Mouse (Mus musculus) cerebellum, adult 18-20 months (tissue): Measurements from ENCODE around the gene 1700017D01Rik.
"Not testable (repeated sequence)": the region's sequence is repeated elsewhere in the genome, so short reads cannot be mapped to it uniquely, and the experiment has no call there.

Experiments used
- DNase-seq, 2 experiments: peaks; one replicate each; pipeline ENCODE4 v3.0.0; 2021

The 1700017D01Rik gene

DNA sequence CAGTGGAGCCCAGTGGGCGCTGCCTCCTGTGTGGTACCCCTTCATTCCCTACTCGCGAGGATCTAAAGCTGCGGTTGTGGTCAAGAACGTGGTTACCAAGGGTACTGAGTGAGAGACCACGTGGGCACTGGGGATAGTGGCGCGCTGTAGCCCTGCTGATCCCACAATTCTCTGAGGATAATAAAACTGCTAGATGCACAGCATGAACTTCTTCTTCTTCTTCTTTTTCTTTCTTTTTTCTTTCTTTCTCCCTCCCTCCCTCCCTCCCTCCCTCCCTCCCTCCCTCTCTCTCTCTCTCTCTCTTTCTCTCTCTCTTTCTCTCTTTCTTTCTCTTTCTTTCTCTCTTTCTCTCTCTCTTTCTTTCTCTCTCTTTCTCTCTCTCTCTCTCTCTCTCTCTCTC is at the start of gene 1700017D01Rik:
Gene 1700017D01Rik (minus strand): TSS at position 101 of the 400 bp plus-strand sequence.
- not testable (repeated sequence) for DNase-seq

DNA sequence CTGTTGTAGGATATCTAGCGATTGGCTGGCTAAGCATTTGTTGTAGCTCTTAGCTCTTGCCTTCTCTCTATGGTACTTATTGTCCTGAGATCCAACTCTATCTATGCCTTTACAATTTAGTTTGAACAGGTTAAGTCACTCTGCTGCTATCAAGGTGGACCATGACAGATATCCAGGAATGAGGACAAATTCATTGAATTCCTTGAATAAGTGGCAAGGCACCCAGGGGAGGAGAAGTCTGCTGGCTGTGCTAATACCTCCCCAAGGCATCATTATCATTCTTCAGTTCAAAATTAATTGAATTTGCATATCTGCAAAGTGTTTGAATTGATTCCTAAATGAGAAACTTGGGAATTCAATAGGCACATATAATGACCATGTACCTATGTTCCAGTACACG is 46.8 kb upstream of the 1700017D01Rik start:
- no peak for DNase-seq

DNA sequence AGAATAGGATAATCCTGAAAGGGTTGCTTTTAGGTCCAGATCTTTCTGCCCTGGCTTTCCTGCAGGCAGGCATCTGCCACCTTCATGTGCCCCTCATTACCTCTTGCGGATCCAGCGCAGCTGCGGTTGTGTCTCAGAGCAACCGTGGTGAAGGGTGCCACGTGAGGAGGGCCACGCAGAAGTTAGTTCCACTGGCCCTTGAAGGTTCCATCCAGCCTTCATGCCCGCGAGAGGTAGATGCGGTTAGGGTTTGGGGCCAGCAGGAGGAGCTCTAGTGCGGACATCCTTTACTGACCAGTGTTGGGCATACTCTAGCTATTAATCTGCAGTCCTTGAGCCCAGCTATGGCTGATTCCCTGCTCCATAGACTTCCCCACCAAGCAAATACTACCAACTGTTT is 34.5 kb upstream of the 1700017D01Rik start, which contains the start of gene 1700025F22Rik:
Gene 1700025F22Rik (minus strand): TSS at position 149 of the 400 bp plus-strand sequence.
- no peak for DNase-seq

DNA sequence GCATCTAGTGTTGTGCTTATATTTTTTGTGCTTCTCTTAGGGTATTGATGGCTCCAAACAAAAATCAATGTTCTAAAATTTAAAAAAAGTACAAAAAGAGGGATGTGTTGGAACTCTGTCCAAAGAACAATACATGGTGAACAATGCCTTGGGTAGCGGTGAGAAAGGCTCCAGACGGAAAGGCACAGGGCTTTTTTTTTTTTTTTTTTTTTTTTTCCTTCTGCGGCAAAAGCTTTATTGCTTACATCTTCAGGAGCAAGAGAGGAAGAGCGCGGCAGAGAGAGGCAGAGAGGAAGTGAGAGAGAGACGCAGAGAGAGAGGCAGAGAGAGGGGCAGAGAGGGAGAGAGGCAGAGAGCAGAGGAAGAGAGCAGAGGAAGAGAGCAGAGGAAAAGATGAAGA is 27.2 kb upstream of the 1700017D01Rik start:
- DNase-seq, result not testable (repeated sequence)

DNA sequence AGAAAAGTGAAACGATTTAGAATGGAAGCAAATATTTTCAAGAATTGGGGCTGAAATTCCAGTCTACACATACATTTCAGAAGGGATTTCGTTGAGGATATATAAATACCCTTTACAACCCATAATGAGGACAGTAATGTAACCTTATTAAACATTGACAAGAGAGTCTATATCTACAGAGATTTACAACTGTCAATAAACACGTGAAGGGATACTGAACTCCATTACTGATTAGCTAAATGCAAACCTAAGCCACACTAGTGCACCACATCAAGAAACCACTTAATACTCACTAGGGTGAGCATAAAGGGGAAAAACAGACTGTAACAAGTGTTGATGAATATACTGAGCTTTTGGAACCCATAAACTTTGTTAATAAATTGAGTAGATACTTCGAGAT is 4.7 kb upstream of the 1700017D01Rik start:
- DNase-seq, result no peak

DNA sequence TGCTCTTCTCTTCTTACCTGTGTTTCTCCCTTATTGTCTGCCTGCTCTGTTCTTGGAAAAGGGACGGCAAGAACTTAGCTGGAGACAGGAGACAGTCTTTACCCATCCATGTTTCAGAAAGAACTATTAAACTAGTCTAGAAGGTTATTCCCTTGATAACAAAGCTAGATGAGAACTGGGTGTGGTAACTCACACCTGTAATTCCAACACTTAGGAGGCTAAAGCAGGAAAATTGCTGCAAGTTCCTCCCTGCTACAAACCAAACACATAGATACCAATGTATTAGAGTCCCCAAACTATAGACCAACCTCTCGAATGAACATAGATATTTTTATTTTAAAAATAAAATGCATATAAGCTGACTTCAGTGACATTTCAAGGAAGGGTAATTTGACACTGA is 4.2 kb upstream of the 1700017D01Rik start:
- DNase-seq, result no peak

DNA sequence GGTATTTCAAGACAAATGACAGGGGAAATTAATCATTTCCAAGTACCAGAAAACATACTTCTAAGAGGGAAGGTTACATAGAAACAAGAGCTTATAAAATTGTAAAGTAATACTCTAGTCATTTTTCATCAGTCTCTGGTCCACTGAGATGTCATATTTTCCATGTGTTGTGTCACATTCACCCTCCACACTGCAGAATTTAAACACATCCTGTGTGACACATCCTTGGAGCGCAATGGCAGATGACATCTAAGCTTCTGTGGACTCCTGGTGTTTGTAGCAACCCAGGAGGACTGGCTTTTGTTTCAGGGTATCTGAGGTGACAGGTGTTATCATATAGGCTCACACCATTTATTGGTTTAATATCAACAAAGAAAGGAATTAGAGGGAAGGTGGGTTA is 974 bp downstream of the 1700017D01Rik start:
- no peak for DNase-seq

DNA sequence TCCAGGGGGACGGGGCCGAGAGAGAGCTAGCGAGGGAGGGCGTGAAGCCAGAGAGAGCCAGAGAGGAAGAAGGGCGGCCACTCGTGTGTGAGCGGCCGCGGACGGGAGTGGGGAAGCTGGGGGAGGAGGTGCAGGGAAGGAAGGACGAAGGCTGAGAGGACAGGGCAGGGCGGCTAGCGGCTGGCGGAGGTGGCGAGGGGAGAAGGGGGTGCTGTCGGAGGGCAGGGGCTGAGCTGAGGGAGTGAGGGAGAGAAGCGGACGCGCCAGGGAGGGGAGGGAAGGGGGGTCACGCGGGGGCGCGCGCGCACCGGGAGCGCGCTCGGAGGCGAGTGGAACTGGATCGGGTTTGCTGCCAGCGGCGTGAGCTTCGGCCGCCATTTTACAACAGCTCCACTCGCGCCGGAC is 9.7 kb downstream of the 1700017D01Rik start:
- peak; percentile 20 to 22 for DNase-seq

DNA sequence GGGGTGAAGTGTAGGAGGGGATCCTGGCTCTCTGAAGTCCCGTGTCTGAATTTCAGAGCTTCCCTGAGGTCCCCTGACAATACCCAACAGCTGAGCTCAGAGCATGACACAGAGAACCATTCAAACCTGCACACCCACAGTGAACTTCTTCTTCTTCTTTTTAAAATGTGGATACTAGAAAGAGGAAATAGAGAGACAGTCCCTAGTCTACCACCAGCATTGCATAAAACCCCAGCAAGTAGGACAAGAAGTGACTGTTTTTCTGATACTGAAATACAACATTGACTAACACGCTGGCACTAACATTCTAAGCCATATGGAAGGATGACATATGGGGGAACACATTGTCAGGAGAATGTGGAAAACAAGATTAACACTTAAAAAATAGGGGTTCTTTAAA is 11.3 kb downstream of the 1700017D01Rik start:
- DNase-seq, result no peak

DNA sequence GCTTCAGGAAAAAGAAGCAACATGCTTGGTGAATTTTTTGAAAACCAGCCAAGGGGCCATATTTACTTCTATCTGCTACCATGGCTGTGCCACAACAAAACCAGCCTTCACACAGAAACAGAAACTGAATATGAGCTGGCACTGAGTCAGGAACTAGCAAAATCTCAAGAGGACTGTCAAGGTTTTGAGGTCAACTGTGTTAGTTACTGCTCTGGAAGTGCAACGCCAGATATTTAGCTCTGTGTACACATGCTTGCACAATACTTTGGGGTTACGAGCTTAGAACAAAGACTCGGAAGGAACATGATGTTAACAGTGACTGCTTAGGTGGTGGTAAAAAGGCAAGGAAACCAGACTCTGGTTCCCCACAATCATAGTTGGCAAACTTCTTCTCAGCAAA is 22.9 kb downstream of the 1700017D01Rik start:
- no peak for DNase-seq

DNA sequence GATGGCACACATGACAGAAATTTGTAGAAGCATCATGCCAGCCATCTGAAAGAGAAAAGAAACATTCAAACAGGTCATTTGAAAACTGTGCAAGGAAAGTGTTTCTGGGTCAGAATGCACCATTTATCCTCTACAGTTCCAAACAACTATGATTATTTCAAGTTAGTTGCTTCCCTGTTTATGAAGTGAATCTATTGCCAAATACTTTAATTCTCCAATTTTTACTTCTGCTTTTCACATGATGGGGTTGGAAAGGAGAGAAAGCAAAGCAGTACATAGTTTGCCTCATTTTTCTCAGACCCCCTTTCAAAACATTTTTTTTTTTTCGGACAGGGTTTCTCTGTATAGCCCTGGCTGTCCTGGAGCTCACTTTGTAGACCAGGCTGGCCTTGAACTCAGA is 28.8 kb downstream of the 1700017D01Rik start:
- no peak for DNase-seq

DNA sequence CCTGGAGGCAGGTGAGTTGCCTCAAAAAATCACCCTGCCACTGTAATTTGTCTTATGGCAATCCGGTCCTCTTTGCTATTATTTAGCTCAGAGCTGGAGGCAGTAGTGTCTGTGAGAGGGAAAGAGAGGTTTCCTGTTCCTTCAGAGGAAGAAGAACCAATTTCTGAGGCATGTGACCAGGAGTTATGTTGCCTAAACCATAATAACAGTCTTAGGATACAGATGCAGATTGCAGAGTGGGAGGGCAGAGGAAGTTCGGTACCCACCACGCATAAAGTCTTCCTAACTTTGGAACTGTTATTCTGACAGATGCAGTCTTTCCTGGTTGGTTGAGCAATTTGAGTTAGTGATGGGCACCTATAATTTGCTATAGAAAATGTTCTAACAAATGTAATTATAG is 32.3 kb downstream of the 1700017D01Rik start:
- DNase-seq, result no peak

DNA sequence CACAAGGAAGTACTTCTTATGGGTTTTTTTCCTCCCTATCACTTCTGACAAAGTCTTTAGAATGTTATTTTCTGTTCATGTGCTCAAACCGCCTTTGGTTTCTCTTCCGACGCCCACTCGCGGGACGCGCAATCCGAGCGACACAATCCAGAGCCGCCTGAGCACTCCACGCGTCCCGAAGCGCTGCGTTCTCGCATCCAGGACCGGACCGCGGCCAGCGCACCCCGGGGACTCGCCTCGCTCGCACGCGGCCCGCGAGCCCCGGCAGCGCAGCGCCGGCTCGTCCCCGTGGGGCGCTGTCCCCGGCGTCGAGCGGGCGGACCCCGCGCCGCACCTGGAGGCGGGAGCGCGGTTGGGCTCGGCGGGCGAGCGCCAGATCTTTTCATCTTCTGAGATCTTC is 38.5 kb downstream of the 1700017D01Rik start:
- not testable (repeated sequence) for DNase-seq

DNA sequence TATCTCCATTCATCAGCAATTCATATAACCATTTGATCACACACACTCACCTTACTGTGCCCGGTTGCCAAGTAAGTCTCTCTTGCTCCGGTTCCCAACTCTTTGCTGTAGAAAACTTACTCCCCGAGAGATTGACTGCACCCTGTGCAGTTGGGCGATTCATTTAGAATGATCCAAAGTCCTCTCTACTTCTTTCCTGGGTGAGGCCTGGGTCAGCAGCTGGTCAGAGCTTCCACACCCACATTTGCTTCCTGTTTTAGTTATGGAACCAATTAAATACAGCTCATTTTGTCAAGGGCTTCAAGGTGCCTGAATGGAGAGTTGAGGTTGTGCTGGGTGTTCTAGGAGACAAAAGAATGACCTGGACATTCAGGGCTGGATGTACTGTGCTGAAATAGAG is 49.7 kb downstream of the 1700017D01Rik start, which contains the start of gene Ms4a8a:
Gene Ms4a8a (minus strand): TSS at position 169 of the 400 bp plus-strand sequence.
- DNase-seq, result no peak

DNA sequence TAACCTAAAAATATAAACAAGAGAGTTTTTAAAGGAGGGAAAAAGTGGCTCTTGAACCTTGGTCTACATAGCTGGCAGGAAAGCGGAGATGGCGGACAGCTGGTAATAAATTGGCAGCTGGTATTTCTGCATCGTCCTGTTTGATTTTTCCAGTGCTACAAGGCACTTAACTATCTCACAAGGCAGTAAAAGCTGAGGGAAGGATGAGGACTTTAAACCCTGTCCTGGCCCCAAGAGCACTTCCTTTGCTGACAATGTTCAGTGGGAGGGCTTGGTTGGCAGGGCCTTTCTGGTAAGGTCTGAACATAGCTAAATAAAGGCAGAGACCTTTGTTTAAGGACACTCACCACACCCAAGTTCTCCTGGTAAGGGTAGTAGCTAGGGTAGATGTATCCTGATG is 60.3 kb downstream of the 1700017D01Rik start:
- DNase-seq, result no peak

DNA sequence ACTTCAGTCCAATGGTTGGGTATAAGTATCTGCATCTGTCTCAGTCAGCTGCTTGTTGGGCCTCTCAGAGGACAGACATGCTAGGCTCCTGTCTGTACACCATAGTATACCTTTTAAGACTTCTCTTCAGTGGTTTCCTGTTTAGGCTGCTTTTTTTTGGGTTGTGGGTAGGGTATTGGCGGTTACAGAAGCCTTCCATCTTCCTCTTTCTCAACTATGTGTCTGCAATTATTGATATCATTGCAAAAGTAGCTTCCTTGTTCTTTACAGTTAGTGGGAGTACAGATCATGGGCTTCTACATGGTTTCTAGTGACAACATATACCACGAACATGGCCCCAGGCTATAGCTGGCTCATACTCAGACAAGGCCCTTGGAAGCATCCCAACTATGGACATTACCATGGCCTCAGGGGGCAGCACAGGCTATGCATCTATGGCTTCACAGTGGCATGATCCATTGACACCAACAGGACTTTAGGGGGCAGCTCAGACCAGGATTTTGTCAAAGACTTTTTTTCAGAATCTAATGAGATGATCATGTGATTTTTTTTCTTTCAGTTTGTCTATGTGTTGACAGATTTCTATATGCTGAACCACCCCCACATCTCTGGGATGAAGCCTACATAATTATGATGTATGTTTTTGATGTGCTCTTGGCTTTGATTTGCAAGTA is 65.3 kb downstream of the 1700017D01Rik start:
- no peak for DNase-seq

DNA sequence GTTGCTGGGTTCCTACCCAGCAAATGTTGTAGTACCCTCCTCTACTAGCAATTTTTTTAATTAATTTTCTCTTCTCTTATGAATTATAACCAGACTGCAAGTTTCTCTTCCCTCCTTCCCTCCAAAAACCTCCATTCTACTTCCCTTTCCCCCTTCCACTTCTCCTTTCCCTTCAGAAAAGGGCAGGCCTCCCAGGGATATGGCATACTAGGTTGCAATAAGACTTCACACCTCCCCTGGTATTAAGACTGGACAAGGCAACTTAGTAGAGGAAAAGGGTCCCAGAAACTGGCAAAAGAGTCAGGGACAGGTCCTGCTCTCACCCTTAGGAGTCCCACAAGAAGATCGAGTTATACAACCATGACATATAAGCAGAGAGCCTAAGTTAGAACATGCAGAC is 69.8 kb downstream of the 1700017D01Rik start:
- DNase-seq, result no peak

DNA sequence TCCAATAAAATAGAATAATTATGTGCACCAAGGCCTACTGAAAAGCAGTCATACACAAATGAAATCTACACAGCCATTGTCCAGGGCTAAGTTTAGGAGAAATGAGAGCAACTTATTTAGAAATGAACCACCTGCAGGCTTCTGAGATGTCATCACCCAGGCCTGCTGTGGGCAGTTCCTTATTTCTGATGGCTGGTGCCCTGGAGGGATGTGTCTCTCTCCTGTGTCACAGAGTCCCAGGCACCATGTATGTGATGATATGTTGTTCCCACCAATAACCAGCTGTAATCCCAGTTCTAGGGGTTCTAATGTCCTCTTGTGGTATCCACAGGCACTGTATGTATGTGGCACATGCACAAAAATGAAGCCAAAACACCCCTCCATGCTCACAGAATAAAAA is 70.7 kb downstream of the 1700017D01Rik start:
- DNase-seq, result no peak

DNA sequence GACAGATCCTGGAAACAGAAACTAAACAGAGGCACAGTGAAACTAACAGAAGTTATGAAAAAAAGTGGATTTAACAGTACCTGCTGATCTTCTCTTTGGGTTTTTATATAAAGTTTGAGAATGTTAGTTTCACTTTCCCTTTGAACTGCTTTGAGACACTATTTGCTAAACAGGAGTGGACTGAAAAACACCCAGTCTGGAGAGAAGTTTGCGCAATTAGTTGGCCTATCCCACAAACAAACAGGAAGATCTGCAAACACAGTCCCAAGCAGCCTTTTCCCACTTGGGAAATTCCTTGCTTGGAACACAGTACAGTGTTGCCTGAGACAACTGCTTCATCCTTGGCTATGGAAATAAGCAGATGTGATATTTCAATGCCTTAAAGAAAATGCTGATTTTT is 75.0 kb downstream of the 1700017D01Rik start:
- DNase-seq, result not testable (repeated sequence)

DNA sequence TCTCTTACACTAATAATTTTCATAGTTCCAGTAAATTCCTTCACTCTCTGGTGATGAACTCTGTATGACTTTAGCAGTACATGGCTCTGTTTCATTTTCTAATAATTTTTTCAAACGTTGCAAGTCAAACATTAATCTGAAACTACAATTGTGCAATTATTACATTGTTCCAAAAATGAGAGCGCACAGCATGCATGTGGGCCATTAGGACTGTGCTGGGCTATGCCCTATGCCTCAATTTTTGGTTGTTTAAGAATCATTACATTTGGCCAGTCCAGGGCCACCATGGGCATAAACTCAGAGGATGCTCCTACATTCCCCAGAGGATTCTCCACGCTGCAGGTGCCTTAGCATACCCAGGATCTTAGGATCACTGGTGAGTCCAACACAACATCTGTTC is 77.4 kb downstream of the 1700017D01Rik start:
- no peak for DNase-seq

DNA sequence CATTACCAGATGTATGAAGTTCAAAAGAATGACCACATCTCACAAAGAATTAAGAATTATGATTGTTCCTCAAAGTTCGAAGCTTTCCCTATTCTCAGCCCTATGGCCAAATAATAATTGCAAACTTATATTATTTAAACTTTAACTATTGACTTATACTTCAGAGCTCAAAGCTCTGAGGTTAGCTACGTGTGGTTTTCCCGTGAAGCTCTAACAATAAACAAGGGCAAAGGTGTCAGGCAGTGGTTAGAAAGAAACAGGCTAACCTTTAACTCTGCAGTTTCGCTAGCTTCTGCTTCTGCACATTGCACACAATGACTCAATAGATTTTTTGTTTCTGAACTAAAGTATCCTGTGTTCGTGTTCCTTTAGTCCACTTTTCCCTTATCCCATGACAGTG is 77.8 kb downstream of the 1700017D01Rik start:
- DNase-seq, result no peak

DNA sequence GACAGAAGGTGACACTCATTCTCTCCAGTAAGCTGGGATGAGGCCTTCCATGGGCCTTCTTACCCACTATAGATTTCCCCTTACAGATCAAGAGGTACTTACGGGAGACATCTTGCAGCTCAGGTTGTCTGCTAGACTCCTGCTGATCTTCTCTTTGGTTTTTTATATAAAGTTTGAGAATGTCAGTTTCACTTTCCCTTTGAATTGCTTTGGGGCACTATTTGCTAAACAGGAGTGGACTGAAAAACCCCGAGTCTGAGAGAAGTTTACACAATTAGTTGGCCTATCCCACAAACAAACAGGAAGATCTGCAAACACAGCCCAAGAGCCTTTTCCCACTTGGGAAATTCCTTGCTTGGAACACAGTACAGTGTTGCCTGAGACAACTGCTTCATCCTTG is 80.4 kb downstream of the 1700017D01Rik start:
- no peak for DNase-seq

DNA sequence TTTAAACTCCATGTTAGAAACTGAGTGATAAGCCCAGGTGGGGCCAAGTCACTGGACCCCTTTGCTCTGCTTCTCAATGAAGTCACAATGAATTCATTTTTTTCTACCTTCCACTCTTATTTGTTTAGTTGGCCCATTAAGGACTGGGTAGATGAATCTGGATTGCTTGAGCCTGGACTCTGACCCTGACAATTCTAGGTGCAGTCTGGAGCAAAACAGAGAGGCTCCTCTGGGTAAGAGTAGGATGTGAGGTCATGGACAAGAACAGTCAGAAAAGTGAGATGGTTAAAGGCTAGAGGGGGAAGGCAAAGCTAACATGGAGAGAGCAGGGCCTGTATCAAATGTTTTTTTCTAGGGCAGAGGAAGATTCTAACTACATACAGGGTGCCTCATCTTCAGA is 81.2 kb downstream of the 1700017D01Rik start:
- no peak for DNase-seq

DNA sequence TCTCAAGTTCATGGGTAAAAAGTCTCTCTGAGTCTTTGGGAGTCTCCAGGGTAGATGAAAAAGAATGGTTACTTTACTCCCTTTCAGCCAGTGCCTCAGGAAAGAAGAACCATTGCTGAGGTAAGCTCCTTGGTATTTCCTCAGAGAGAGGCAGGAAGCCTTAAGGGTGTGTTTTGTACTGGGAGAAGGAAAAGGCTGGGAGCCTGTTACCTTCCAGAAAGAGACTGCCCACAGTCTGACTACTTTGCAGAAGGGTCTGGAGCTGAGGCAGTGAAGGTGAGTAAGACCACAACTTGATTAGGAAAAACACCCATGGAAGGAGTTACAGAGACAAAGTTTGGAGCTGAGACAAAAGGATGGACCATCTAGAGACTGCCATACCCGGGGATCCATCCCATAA is 82.2 kb downstream of the 1700017D01Rik start:
- no peak for DNase-seq

DNA sequence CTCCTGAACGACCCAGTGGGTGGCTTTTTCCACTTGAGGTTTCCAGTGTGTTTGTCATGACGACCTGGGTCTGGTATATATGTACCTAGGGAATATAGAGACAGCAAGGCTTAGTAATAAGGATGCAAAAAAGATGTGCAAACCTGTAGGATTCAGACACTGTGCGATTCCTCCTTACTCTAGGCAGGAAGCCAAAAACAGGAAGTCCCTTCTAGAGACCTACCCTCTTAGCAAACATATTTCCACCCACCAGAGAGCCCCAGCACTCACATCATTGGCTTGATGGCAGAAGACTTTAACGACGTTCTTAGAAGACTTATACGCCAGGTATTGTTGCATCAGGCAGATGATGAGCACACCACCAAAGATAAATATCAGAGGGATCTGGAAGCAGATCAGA is 82.7 kb downstream of the 1700017D01Rik start:
- DNase-seq, result no peak
